Mouse (Mus musculus) megakaryocyte, embryonic 14.5 days (primary cell): ENCODE data around the gene Glrx2.

Experiments
- FLI1 ChIP-seq: IDR thresholded peaks from 2 replicates; pipeline ENCODE4 v1.6.1; 2012; ENCODE audit warnings: low read length, inconsistent platforms, mixed read lengths
- GATA1 ChIP-seq: IDR thresholded peaks from 3 replicates; pipeline ENCODE4 v1.6.1; 2012; ENCODE audit warnings: mixed read lengths, low read length, inconsistent platforms, borderline replicate concordance

- TF ChIP-seq GATA1 (no peak), FLI1 (no peak)
These were observed 23.5 kb downstream of the Glrx2 start for GRCm38 (mm10) chr1:143739361-143740350.
